ENCODE assay signal across 8 mouse cellular contexts in genomic region chr13:64002945-64003459, GRCm38 (mm10).
DNase-seq lines count a peak whose midpoint lies in the region; ATAC-seq and TF ChIP-seq lines count a peak whose summit lies in the region.

No protein-coding gene starts in this region.

- intact Hi-C loops in heart, adult 2 months (cut with DNase I) = no loop called here
- intact Hi-C loops in left cerebral cortex, postnatal 36 days (cut with DNase I) = no loop called here

- DNase-seq in heart, embryonic 10.5 days (ENCODE audit: low spot score) = no peak
- no peak for DNase-seq in heart, adult 2 months
- DNase-seq in ES-E14 (ENCODE audit: low read depth, low spot score) = peak; percentile 58
- no peak for DNase-seq in left cerebral cortex, postnatal 36 days (ENCODE audit: low spot score in 2 of 2)
- no peak for DNase-seq in adrenal gland, postnatal 10 days
- DNase-seq in thymus, postnatal 0 days (ENCODE audit: low spot score) = no peak

- H3K36me3 ChIP-seq in heart, embryonic 10.5 days = no peaks in the 10 kb centered on the region
- no peaks in the 10 kb centered on the region for H3K36me3 ChIP-seq in heart, adult 2 months (ENCODE audit: control insufficient read depth, insufficient read depth, low read length)
- no peaks in the 10 kb centered on the region for H3K36me3 ChIP-seq in ES-E14 (ENCODE audit: control insufficient read depth, insufficient read depth, low read length, poor library complexity, severe bottlenecking)
- no peaks in the 10 kb centered on the region for H3K36me3 ChIP-seq in hindbrain, embryonic 12.5 days
- H3K36me3 ChIP-seq in midbrain, embryonic 13.5 days = no peaks in the 10 kb centered on the region

- peak; percentile 73; the same call in 1 of the 2 replicates for ATAC-seq in hindbrain, embryonic 12.5 days (ENCODE audit: low FRiP score)
- ATAC-seq in midbrain, embryonic 13.5 days = no peak

- no peak for TF ChIP-seq EP300 in heart, adult 2 months (IDR thresholded peaks at IDR 0.05; ENCODE audit: insufficient read depth, low read depth, low read length)

- H3K27me3 ChIP-seq in heart, embryonic 10.5 days (ENCODE audit: insufficient read depth, poor library complexity, severe bottlenecking) = no peaks in the 10 kb centered on the region
- no peaks in the 10 kb centered on the region for H3K27me3 ChIP-seq in heart, adult 2 months (ENCODE audit: control insufficient read depth, insufficient read depth, low read length)
- H3K27me3 ChIP-seq in hindbrain, embryonic 12.5 days = 0 out of 2 replicates have a peak, but pooled peaks cover 5% of the 10 kb centered on the region
- H3K27me3 ChIP-seq in midbrain, embryonic 13.5 days = peaks cover 19% of the 10 kb centered on the region; the same call in 1 of the 2 replicates

- in situ Hi-C loops in ES-E14 (cut with MboI; ENCODE audit: low sequenced_read_pairs in 2 of 2, unreplicated experiment in 2 of 2) = no loop called here

- H3K4me2 ChIP-seq in hindbrain, embryonic 12.5 days (replicated peaks) = no peak overlapping the region
- no peak overlapping the region for H3K4me2 ChIP-seq in midbrain, embryonic 13.5 days (replicated peaks)

- no peak overlapping the region for H3K4me3 ChIP-seq in heart, embryonic 10.5 days
- H3K4me3 ChIP-seq in heart, adult 2 months = no peak overlapping the region
- H3K4me3 ChIP-seq in ES-E14 (ENCODE audit: insufficient read depth in 1 of 2, low read depth in 1 of 2, low read length in 2 of 2, poor library complexity in 1 of 2, severe bottlenecking in 1 of 2) = no peak overlapping the region
- no peak overlapping the region for H3K4me3 ChIP-seq in hindbrain, embryonic 12.5 days
- H3K4me3 ChIP-seq in midbrain, embryonic 13.5 days (replicated peaks) = no peak overlapping the region

- no peaks in the 10 kb centered on the region for H3K79me2 ChIP-seq in heart, adult 2 months (replicated peaks; ENCODE audit: control insufficient read depth, insufficient read depth, low read length)

- H3K9ac ChIP-seq in heart, adult 2 months (ENCODE audit: low read depth, low read length) = no peak overlapping the region
- no peak overlapping the region for H3K9ac ChIP-seq in ES-E14 (ENCODE audit: insufficient read depth, low read depth, low read length, poor library complexity, severe bottlenecking)
- H3K9ac ChIP-seq in hindbrain, embryonic 12.5 days = no peak overlapping the region
- 0 out of 2 replicates have a peak overlapping the region, but pooled peaks have one; percentile 32 for H3K9ac ChIP-seq in midbrain, embryonic 13.5 days (replicated peaks)

- 8% methylated on average over 6 of the region's 6 CpGs for WGBS in heart, embryonic 10.5 days
- 44% methylated on average over 6 of the region's 6 CpGs for WGBS in heart, adult 2 months
- WGBS in hindbrain, embryonic 12.5 days = 3% methylated on average over 6 of the region's 6 CpGs
- WGBS in midbrain, embryonic 13.5 days = 3% methylated on average over 6 of the region's 6 CpGs

- peak overlapping the region; percentile 76 for H3K27ac ChIP-seq in heart, embryonic 10.5 days
- no peak overlapping the region for H3K27ac ChIP-seq in heart, adult 2 months
- H3K27ac ChIP-seq in ES-E14 (ENCODE audit: insufficient read depth, low read depth, low read length, poor library complexity, severe bottlenecking) = peak overlapping the region; percentile 15
- H3K27ac ChIP-seq in hindbrain, embryonic 12.5 days = peak overlapping the region; percentile 52
- no peak overlapping the region for H3K27ac ChIP-seq in midbrain, embryonic 13.5 days

- H3K9me3 ChIP-seq in heart, embryonic 10.5 days = no peaks in the 10 kb centered on the region
- no peaks in the 10 kb centered on the region for H3K9me3 ChIP-seq in ES-E14 (ENCODE audit: control insufficient read depth, insufficient read depth, low read depth, low read length)
- no peaks in the 10 kb centered on the region for H3K9me3 ChIP-seq in hindbrain, embryonic 12.5 days (replicated peaks)
- no peaks in the 10 kb centered on the region for H3K9me3 ChIP-seq in midbrain, embryonic 13.5 days

- TF ChIP-seq POLR2A in heart, adult 2 months (IDR thresholded peaks at IDR 0.05; ENCODE audit: insufficient read depth, low read depth, low read length) = no peak

- H3K4me1 ChIP-seq in heart, embryonic 10.5 days = peaks cover 23% of the 10 kb centered on the region
- H3K4me1 ChIP-seq in heart, adult 2 months (ENCODE audit: control insufficient read depth, insufficient read depth, low read length) = peaks cover 2% of the 10 kb centered on the region
- peaks cover 9 to 27% of the 10 kb centered on the region in 2 experiments for H3K4me1 ChIP-seq in ES-E14 (ENCODE audit: control insufficient read depth in 2 of 2, insufficient read depth in 2 of 2, low read length in 2 of 2, poor library complexity in 1 of 2)
- H3K4me1 ChIP-seq in hindbrain, embryonic 12.5 days = peaks cover 13% of the 10 kb centered on the region
- H3K4me1 ChIP-seq in midbrain, embryonic 13.5 days (replicated peaks) = peaks cover 16% of the 10 kb centered on the region

- TF ChIP-seq CTCF in heart, adult 2 months (IDR thresholded peaks at IDR 0.05) = no peak

TF ChIP-seq in ES-E14, 5 proteins besides CTCF, POLR2A, EP300 and RAD21:
- TF ChIP-seq ZNF384 (IDR thresholded peaks at IDR 0.05; ENCODE audit: low read depth, low read length) (no peak), CHD2 (IDR thresholded peaks at IDR 0.05; ENCODE audit: low read depth, low read length) (no peak), ZC3H11A (IDR thresholded peaks at IDR 0.05; ENCODE audit: borderline replicate concordance, low read depth, low read length) (no peak), MAFK (IDR thresholded peaks at IDR 0.05; ENCODE audit: insufficient read depth, low read depth, low read length) (no peak), HCFC1 (IDR thresholded peaks at IDR 0.05; ENCODE audit: borderline replicate concordance, insufficient read depth, low read length) (no peak)

Comparison
In these comparisons a context has a peak if more than half of its experiments do, and no peak if none do; other contexts are left out.
1. H3K27ac ChIP-seq: peak in heart, embryonic 10.5 days (single experiment), ES-E14 (single experiment) and hindbrain, embryonic 12.5 days (single experiment); none in heart, adult 2 months (single experiment) and midbrain, embryonic 13.5 days (single experiment).